Mouse (Mus musculus) MEL (cell line): ENCODE measurements around the gene Cog7.

Source experiments
- CHD1 ChIP-seq: IDR thresholded peaks from 2 replicates; pipeline ENCODE4 v1.6.1; 2012; ENCODE audit warnings: low read depth, mild to moderate bottlenecking, inconsistent platforms, low read length, improper control_type of control experiment
- CTCF ChIP-seq, 3 experiments: IDR thresholded peaks in 2 of 3; conservative IDR thresholded peaks in 1 of 3; 2 replicates each; pipeline ENCODE4 v1.5.1; 2011 to 2012; ENCODE audit warnings: low read length in 3 of 3, low read depth in 2 of 3, mild to moderate bottlenecking in 2 of 3, improper control_type of control experiment in 1 of 3, inconsistent platforms in 1 of 3, mixed read lengths in 1 of 3, moderate library complexity in 1 of 3; ENCODE audit not compliant: control insufficient read depth in 1 of 3, insufficient read depth in 1 of 3, poor library complexity in 1 of 3, severe bottlenecking in 1 of 3
- EP300 ChIP-seq, 2 experiments: IDR thresholded peaks; 2 replicates each; pipeline ENCODE4 v1.6.1; 2011; ENCODE audit warnings: improper control_type of control experiment in 2 of 2, low read length in 2 of 2, low read depth in 1 of 2, mild to moderate bottlenecking in 1 of 2
- ETS1 ChIP-seq: IDR thresholded peaks from 2 replicates; pipeline ENCODE4 v1.6.1; 2012; ENCODE audit warnings: low read depth, mild to moderate bottlenecking, inconsistent platforms, low read length, improper control_type of control experiment, moderate library complexity
- GABPA ChIP-seq: IDR thresholded peaks from 2 replicates; pipeline ENCODE4 v1.6.1; 2012; ENCODE audit warnings: low read depth, mild to moderate bottlenecking, inconsistent platforms, low read length, improper control_type of control experiment, moderate library complexity
- JUND ChIP-seq: IDR thresholded peaks from 2 replicates; pipeline ENCODE4 v1.6.1; 2011; ENCODE audit warnings: low read depth, mild to moderate bottlenecking, improper control_type of control experiment, low read length
- NRF1 ChIP-seq: IDR thresholded peaks from 2 replicates; pipeline ENCODE4 v1.6.1; 2014; ENCODE audit warnings: low read depth, mild to moderate bottlenecking, inconsistent platforms, low read length, improper control_type of control experiment, moderate library complexity; ENCODE audit not compliant: poor library complexity, insufficient read depth, severe bottlenecking
- RAD21 ChIP-seq: IDR thresholded peaks from 2 replicates; pipeline ENCODE4 v1.6.1; 2011; ENCODE audit warnings: mild to moderate bottlenecking, low read depth, low read length, improper control_type of control experiment
- RCOR1 ChIP-seq: IDR thresholded peaks from 2 replicates; pipeline ENCODE4 v1.6.1; 2012; ENCODE audit warnings: low read depth, mild to moderate bottlenecking, inconsistent platforms, low read length, improper control_type of control experiment
- ZC3H11A ChIP-seq: IDR thresholded peaks from 2 replicates; pipeline ENCODE4 v1.6.1; 2012; ENCODE audit warnings: low read depth, mild to moderate bottlenecking, inconsistent platforms, low read length, improper control_type of control experiment

GRCm38 (mm10) chr7:121981307-121981871 is at the start of gene Cog7:
- TF ChIP-seq EP300 (IDR thresholded peaks at IDR 0.05; ENCODE audit: low read depth in 1 of 2, low read length in 2 of 2) (no peak), RCOR1 (peak; percentile 24; the same call in 1 of the 2 replicates), GABPA (no peak), CTCF (IDR thresholded peaks at IDR 0.05 in 2 of 3, conservative IDR thresholded peaks at IDR 0.05 in 1 of 3; ENCODE audit: control insufficient read depth in 1 of 3, insufficient read depth in 1 of 3, low read depth in 2 of 3, low read length in 3 of 3, poor library complexity in 1 of 3, severe bottlenecking in 1 of 3) (no peak), ZC3H11A (no peak), RAD21 (no peak), JUND (no peak), ETS1 (peak; percentile 40; the same call in 1 of the 2 replicates), NRF1 (peak; percentile 42; the same call in 1 of the 2 replicates), CHD1 (no peak)
